Mouse (Mus musculus) megakaryocyte progenitor cell, adult 5-6 weeks (primary cell): Measurements from ENCODE around the gene Cbfb. TPM values are rescaled to one million over a fixed set of nuclear protein-coding genes. Genes with fewer than 3 reads are reported as not detected.

ENCODE experiments used
- total RNA-seq, 2 experiments: library from RNA; stranded (forward) in 1 of 2; stranded (reverse) in 1 of 2; fragments of 157-497, 149-512 nt in 1 of 2; fragments of 200-1000 nt in 1 of 2; gene quantifications; 2 replicates each; pipeline versions ENCODE4 v1.2.3 to v1.2.4; 2015 to 2017

Cbfb gene
- total RNA-seq, 2 experiments from 2014 or later: 152 to 157 TPM

Other genes starting within 250 kb of the Cbfb start
- not detected in 2 replicates for gene Ces2e, start 244.4 kb upstream of the Cbfb start, total RNA-seq (2015)
- not detected in 2 replicates for gene Ces2e, start 244.4 kb upstream of the Cbfb start, total RNA-seq (2017)
- not detected in 2 replicates for gene Ces2f, start 223.3 kb upstream of the Cbfb start, total RNA-seq (2015)
- gene Ces2f, start 223.3 kb upstream of the Cbfb start, total RNA-seq (2017): not detected in 2 replicates
- gene Ces2g, start 209.0 kb upstream of the Cbfb start, total RNA-seq (2015): 36.2 and 75.8 TPM in 2 replicates
- gene Ces2g, start 209.0 kb upstream of the Cbfb start, total RNA-seq (2017): 6.1 and 14.2 TPM in 2 replicates
- not detected in 2 replicates for gene Ces2h, start 169.8 kb upstream of the Cbfb start, total RNA-seq (2015)
- gene Ces2h, start 169.8 kb upstream of the Cbfb start, total RNA-seq (2017): not detected in 2 replicates
- gene Ces3a, start 122.1 kb upstream of the Cbfb start, total RNA-seq (2015): not detected in 2 replicates
- gene Ces3a, start 122.1 kb upstream of the Cbfb start, total RNA-seq (2017): not detected in 2 replicates
- gene Ces3b, start 86.9 kb upstream of the Cbfb start, total RNA-seq (2015): not detected in 2 replicates
- gene Ces3b, start 86.9 kb upstream of the Cbfb start, total RNA-seq (2017): not detected in 2 replicates
- gene Ces4a, start 38.9 kb upstream of the Cbfb start, total RNA-seq (2015): not detected in 2 replicates
- gene Ces4a, start 38.9 kb upstream of the Cbfb start, total RNA-seq (2017): not detected in 2 replicates
- 20.8 and 31.3 TPM in 2 replicates for gene D230025D16Rik, start 54.5 kb downstream of the Cbfb start, total RNA-seq (2015)
- gene D230025D16Rik, start 54.5 kb downstream of the Cbfb start, total RNA-seq (2017): 21.2 and 23.9 TPM in 2 replicates
- 0.22 and 0.27 TPM in 2 replicates for gene B3gnt9, start 84.5 kb downstream of the Cbfb start, total RNA-seq (2015)
- gene B3gnt9, start 84.5 kb downstream of the Cbfb start, total RNA-seq (2017): 0.17 and 0.37 TPM in 2 replicates
- gene Tradd, start 93.9 kb downstream of the Cbfb start, total RNA-seq (2015): 7.0 and 8.7 TPM in 2 replicates
- gene Tradd, start 93.9 kb downstream of the Cbfb start, total RNA-seq (2017): 14.2 and 15.4 TPM in 2 replicates
- gene Fbxl8, start 94.0 kb downstream of the Cbfb start, total RNA-seq (2015): 2.3 and 3.2 TPM in 2 replicates
- 1.2 and 2.3 TPM in 2 replicates for gene Fbxl8, start 94.0 kb downstream of the Cbfb start, total RNA-seq (2017)
- gene Hsf4, start 99.1 kb downstream of the Cbfb start, total RNA-seq (2015): not detected in 2 replicates
- gene Hsf4, start 99.1 kb downstream of the Cbfb start, total RNA-seq (2017): not detected in 2 replicates
- not detected in 2 replicates for gene Nol3, start 105.5 kb downstream of the Cbfb start, total RNA-seq (2015)
- 0.04 TPM in 1 of 2 replicates, not detected in the other for gene Nol3, start 105.5 kb downstream of the Cbfb start, total RNA-seq (2017)
- 2.1 and 4.2 TPM in 2 replicates for gene 4931428F04Rik, start 119.2 kb downstream of the Cbfb start, total RNA-seq (2015)
- gene 4931428F04Rik, start 119.2 kb downstream of the Cbfb start, total RNA-seq (2017): 1.5 and 1.8 TPM in 2 replicates
- gene Exoc3l, start 125.4 kb downstream of the Cbfb start, total RNA-seq (2015): 0.52 and 0.61 TPM in 2 replicates
- gene Exoc3l, start 125.4 kb downstream of the Cbfb start, total RNA-seq (2017): 0.20 and 1.6 TPM in 2 replicates
- 121 and 126 TPM in 2 replicates for gene E2f4, start 127.0 kb downstream of the Cbfb start, total RNA-seq (2015)
- 47.0 and 53.6 TPM in 2 replicates for gene E2f4, start 127.0 kb downstream of the Cbfb start, total RNA-seq (2017)
- gene Elmo3, start 134.9 kb downstream of the Cbfb start, total RNA-seq (2015): 0.49 and 0.71 TPM in 2 replicates
- 0.33 and 0.88 TPM in 2 replicates for gene Elmo3, start 134.9 kb downstream of the Cbfb start, total RNA-seq (2017)
- gene Lrrc29, start 155.6 kb downstream of the Cbfb start, total RNA-seq (2015): 1.2 and 2.0 TPM in 2 replicates
- 1.3 and 2.9 TPM in 2 replicates for gene Lrrc29, start 155.6 kb downstream of the Cbfb start, total RNA-seq (2017)
- 70.7 and 84.0 TPM in 2 replicates for gene Tmem208, start 155.7 kb downstream of the Cbfb start, total RNA-seq (2015)
- gene Tmem208, start 155.7 kb downstream of the Cbfb start, total RNA-seq (2017): 41.0 and 50.3 TPM in 2 replicates
- 5.0 and 6.2 TPM in 2 replicates for gene Fhod1, start 177.3 kb downstream of the Cbfb start, total RNA-seq (2015)
- 2.3 and 2.9 TPM in 2 replicates for gene Fhod1, start 177.3 kb downstream of the Cbfb start, total RNA-seq (2017)
- gene Slc9a5, start 178.2 kb downstream of the Cbfb start, total RNA-seq (2015): 0.54 and 0.79 TPM in 2 replicates
- gene Slc9a5, start 178.2 kb downstream of the Cbfb start, total RNA-seq (2017): under 0.01 and 0.61 TPM in 2 replicates
- not detected in 2 replicates for gene Plekhg4, start 202.6 kb downstream of the Cbfb start, total RNA-seq (2015)
- gene Plekhg4, start 202.6 kb downstream of the Cbfb start, total RNA-seq (2017): not detected in 2 replicates
- gene Kctd19, start 242.8 kb downstream of the Cbfb start, total RNA-seq (2015): not detected in 2 replicates
- gene Kctd19, start 242.8 kb downstream of the Cbfb start, total RNA-seq (2017): 0.12 TPM in 1 of 2 replicates, not detected in the other
- gene Lrrc36, start 242.9 kb downstream of the Cbfb start, total RNA-seq (2015): 0.30 TPM in 1 of 2 replicates, not detected in the other
- 0.91 and 1.2 TPM in 2 replicates for gene Lrrc36, start 242.9 kb downstream of the Cbfb start, total RNA-seq (2017)